Mouse (Mus musculus) hindbrain, embryonic 13.5 days (tissue): ENCODE measurements around the gene Tsx. TPM values are rescaled to one million over a fixed set of nuclear protein-coding genes. Genes with fewer than 3 reads are reported as not detected.

ENCODE experiments used
- polyA plus RNA-seq: library from polyadenylated mRNA; unstranded; fragments of >200 nt; fragmentation: Nextera tagmentation; extraction: Ambion mirVana; gene quantifications from 2 replicates; pipeline ENCODE4 v1.2.1, GENCODE M21; 2015

The Tsx gene
- polyA plus RNA-seq, 1 experiment from 2014 or later, result 0.43 TPM

Other genes with a start within 250 kb of the Tsx start
- 78.5 and 82.4 TPM in 2 replicates for gene Nap1l2, start 227.8 kb upstream of the Tsx start, polyA plus RNA-seq
- not detected in 2 replicates for gene Cdx4, start 93.1 kb upstream of the Tsx start, polyA plus RNA-seq
- 8.8 and 9.4 TPM in 2 replicates for gene Chic1, start 58.0 kb upstream of the Tsx start, polyA plus RNA-seq
- gene Gm26992, start 7.5 kb downstream of the Tsx start, polyA plus RNA-seq, result not detected in 2 replicates
- not detected in 2 replicates for gene Zcchc13, start 216.1 kb downstream of the Tsx start, polyA plus RNA-seq